Mouse (Mus musculus) E14TG2a.4 (cell line): Measurements from ENCODE around the gene Cyp2c66.
"Not testable (repeated sequence)": the region's sequence is repeated elsewhere in the genome, so short reads cannot be mapped to it uniquely, and the experiment has no call there.

Experiments used
- CTCF ChIP-seq: conservative IDR thresholded peaks from 2 replicates; pipeline ENCODE4 v1.5.1; 2014; ENCODE audit warnings: low read length
- POU5F1 ChIP-seq: IDR thresholded peaks from 2 replicates; pipeline ENCODE4 v1.6.1; 2014; ENCODE audit warnings: low read length, borderline replicate concordance

GRCm38 (mm10) chr19:39156836-39157235 is 43.1 kb downstream of the Cyp2c66 start:
- TF ChIP-seq CTCF, POU5F1: not testable (repeated sequence)
